Mouse (Mus musculus) megakaryocyte, embryonic 14.5 days (primary cell): Measurements from ENCODE around the gene Frmpd4.

Experiments
- FLI1 ChIP-seq: IDR thresholded peaks from 2 replicates; pipeline ENCODE4 v1.6.1; 2012; ENCODE audit warnings: low read length, inconsistent platforms, mixed read lengths
- GATA1 ChIP-seq: IDR thresholded peaks from 3 replicates; pipeline ENCODE4 v1.6.1; 2012; ENCODE audit warnings: mixed read lengths, low read length, inconsistent platforms, borderline replicate concordance

DNA sequence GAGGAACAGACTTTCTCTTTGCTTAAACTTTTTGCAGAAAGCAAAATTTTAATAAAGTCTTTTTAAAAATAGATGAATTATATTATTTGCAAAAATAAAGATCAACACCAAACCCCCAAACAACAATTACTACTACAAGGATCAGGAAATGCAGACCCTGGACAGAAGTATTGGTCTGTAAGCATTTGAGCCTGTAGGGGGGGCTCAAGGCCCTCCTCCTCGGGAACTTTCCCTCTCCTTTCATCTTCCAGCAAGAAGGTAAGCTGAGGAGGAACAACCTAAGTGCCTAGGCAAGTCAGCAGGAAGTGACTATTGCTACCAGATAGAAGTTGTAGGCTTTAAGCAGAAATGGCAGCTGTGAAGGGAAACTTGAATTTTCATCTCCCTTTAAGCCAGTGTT, 266.9 kb downstream of the Frmpd4 start:
- TF ChIP-seq GATA1 (no peak), FLI1 (no peak)
